8 mouse cellular contexts compared by ENCODE assay signal in the genomic region with DNA sequence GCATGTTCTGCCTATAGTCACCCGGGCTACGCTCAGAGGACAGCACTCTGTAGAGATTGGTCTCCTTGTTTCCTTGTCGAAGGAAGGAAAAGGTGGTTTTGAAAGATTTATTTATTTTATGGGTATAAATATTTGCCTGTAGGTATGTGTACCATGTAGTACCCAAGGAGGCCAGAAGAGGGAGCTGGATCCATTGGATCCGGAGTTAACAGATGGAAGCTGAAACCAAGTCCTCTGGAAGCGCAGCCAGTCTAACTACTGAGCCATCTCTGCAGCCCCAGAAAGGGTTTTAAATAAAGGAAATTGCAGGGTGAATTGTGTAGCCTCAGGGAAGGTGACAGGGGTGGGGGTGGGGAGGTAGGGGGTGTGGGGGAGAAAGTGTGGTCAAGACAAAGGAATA. TPM values are rescaled to one million over a fixed set of nuclear protein-coding genes. Genes with fewer than 3 reads are reported as not detected.
A peak's percentile ranks its signal among the peaks of the same experiment; 100 is the strongest.
DNase-seq lines count a peak whose midpoint lies in the region; ATAC-seq and TF ChIP-seq lines count a peak whose summit lies in the region.

No protein-coding gene starts in this region.

- H3K27me3 ChIP-seq in heart, adult 2 months (ENCODE audit: control insufficient read depth, insufficient read depth, low read length) = no peaks in the 10 kb centered on the region
- H3K27me3 ChIP-seq in neural tube, embryonic 15.5 days (replicated peaks) = no peaks in the 10 kb centered on the region
- H3K27me3 ChIP-seq in embryonic facial prominence, embryonic 10.5 days (replicated peaks; ENCODE audit: low read depth, poor library complexity, severe bottlenecking) = no peaks in the 10 kb centered on the region
- H3K27me3 ChIP-seq in splenic B cell, adult 2 months (ENCODE audit: control insufficient read depth, insufficient read depth, low read length, poor library complexity, severe bottlenecking) = no peaks in the 10 kb centered on the region

- no peak overlapping the region for H3K27ac ChIP-seq in heart, adult 2 months
- no peak overlapping the region for H3K27ac ChIP-seq in neural tube, embryonic 15.5 days (replicated peaks)
- H3K27ac ChIP-seq in embryonic facial prominence, embryonic 10.5 days (replicated peaks) = no peak overlapping the region

- no peak overlapping the region for H3K4me2 ChIP-seq in neural tube, embryonic 15.5 days

- no peak for TF ChIP-seq EP300 in heart, adult 2 months (IDR thresholded peaks at IDR 0.05; ENCODE audit: insufficient read depth, low read depth, low read length)

- TF ChIP-seq POLR2A in heart, adult 2 months (IDR thresholded peaks at IDR 0.05; ENCODE audit: insufficient read depth, low read depth, low read length) = no peak

- no peaks in the 10 kb centered on the region for H3K36me3 ChIP-seq in heart, adult 2 months (ENCODE audit: control insufficient read depth, insufficient read depth, low read length)
- no peaks in the 10 kb centered on the region for H3K36me3 ChIP-seq in neural tube, embryonic 15.5 days
- H3K36me3 ChIP-seq in embryonic facial prominence, embryonic 10.5 days (replicated peaks) = no peaks in the 10 kb centered on the region
- no peaks in the 10 kb centered on the region for H3K36me3 ChIP-seq in splenic B cell, adult 2 months (ENCODE audit: control insufficient read depth, insufficient read depth, low read length, poor library complexity, severe bottlenecking)

- H3K79me2 ChIP-seq in heart, adult 2 months (replicated peaks; ENCODE audit: control insufficient read depth, insufficient read depth, low read length) = no peaks in the 10 kb centered on the region

- no peak overlapping the region for H3K9ac ChIP-seq in heart, adult 2 months (ENCODE audit: low read depth, low read length)
- H3K9ac ChIP-seq in neural tube, embryonic 15.5 days (replicated peaks) = no peak overlapping the region

- intact Hi-C loops in heart, adult 2 months (cut with DNase I) = no loop called here
- intact Hi-C loops in heart, postnatal 25 days (cut with DNase I) = no loop called here
- intact Hi-C loops in heart, postnatal 36 days (cut with DNase I) = no loop called here

- no peak for DNase-seq in heart, adult 2 months
- no peak for DNase-seq in heart, postnatal 25 days (ENCODE audit: low spot score)
- peak; percentile 52 for DNase-seq in neural tube, embryonic 10.5 days (ENCODE audit: extremely low spot score, low spot score)
- DNase-seq in embryonic facial prominence, embryonic 10.5 days (ENCODE audit: low spot score) = peak; percentile 62
- DNase-seq in splenic B cell, adult 2 months (ENCODE audit: low read depth, low spot score) = peak; percentile 45
- DNase-seq in heart, postnatal 36 days = no peak

- no peaks in the 10 kb centered on the region for H3K9me3 ChIP-seq in neural tube, embryonic 15.5 days (replicated peaks)
- H3K9me3 ChIP-seq in embryonic facial prominence, embryonic 10.5 days = no peaks in the 10 kb centered on the region

- peak; percentile 56 for TF ChIP-seq CTCF in heart, adult 2 months (IDR thresholded peaks at IDR 0.05)

- H3K4me3 ChIP-seq in heart, adult 2 months = no peak overlapping the region
- H3K4me3 ChIP-seq in neural tube, embryonic 15.5 days (replicated peaks) = no peak overlapping the region
- no peak overlapping the region for H3K4me3 ChIP-seq in embryonic facial prominence, embryonic 10.5 days

- 72% methylated on average over 5 of the region's 5 CpGs for WGBS in heart, adult 2 months
- 55% methylated on average over 5 of the region's 5 CpGs for WGBS in neural tube, embryonic 15.5 days
- WGBS in embryonic facial prominence, embryonic 10.5 days = 57% methylated on average over 5 of the region's 5 CpGs

- H3K4me1 ChIP-seq in heart, adult 2 months (ENCODE audit: control insufficient read depth, insufficient read depth, low read length) = 0 out of 2 replicates have a peak, but pooled peaks cover 2% of the 10 kb centered on the region
- H3K4me1 ChIP-seq in neural tube, embryonic 15.5 days = no peaks in the 10 kb centered on the region
- peaks cover 28% of the 10 kb centered on the region for H3K4me1 ChIP-seq in embryonic facial prominence, embryonic 10.5 days

- ATAC-seq in neural tube, embryonic 15.5 days (ENCODE audit: low FRiP score) = no peak
- no peak for ATAC-seq in frontal cortex, adult (ENCODE audit: low TSS enrichment)

RNA-seq across cellular contexts. Expression of a gene that starts 16.9 kb away (rescaled TPM):
- total RNA-seq in heart, adult 2 months (2021) = 10 to 100 TPM; 11.5 to 12.6 TPM
- polyA plus RNA-seq in heart, adult 2 months (2012; rRNA removed) = 12.4 and 14.1 TPM in 2 replicates
- 10 to 100 TPM; 14.1 to 15.5 TPM for total RNA-seq in heart, postnatal 25 days (2021)
- 2.4 and 7.9 TPM in 2 replicates for polyA plus RNA-seq in neural tube, embryonic 15.5 days (2015; fragmentation: Nextera tagmentation; extraction: Ambion mirVana)
- 15.8 and 17.4 TPM in 2 replicates for polyA plus RNA-seq in embryonic facial prominence, embryonic 10.5 days (2016; fragmentation: Nextera tagmentation; extraction: Ambion mirVana)
- 10 to 100 TPM; 14.3 to 16.2 TPM for total RNA-seq in heart, postnatal 36 days (2021)

Comparison
In these comparisons a context has a peak if more than half of its experiments do, and no peak if none do; other contexts are left out.
1. DNase-seq: peak in neural tube, embryonic 10.5 days (single experiment), embryonic facial prominence, embryonic 10.5 days (single experiment) and splenic B cell, adult 2 months (single experiment); none in heart, adult 2 months (0 of 2), heart, postnatal 25 days (single experiment) and heart, postnatal 36 days (0 of 2).